Comparison of ENCODE assay signal across 8 mouse cellular contexts in the genomic region with DNA sequence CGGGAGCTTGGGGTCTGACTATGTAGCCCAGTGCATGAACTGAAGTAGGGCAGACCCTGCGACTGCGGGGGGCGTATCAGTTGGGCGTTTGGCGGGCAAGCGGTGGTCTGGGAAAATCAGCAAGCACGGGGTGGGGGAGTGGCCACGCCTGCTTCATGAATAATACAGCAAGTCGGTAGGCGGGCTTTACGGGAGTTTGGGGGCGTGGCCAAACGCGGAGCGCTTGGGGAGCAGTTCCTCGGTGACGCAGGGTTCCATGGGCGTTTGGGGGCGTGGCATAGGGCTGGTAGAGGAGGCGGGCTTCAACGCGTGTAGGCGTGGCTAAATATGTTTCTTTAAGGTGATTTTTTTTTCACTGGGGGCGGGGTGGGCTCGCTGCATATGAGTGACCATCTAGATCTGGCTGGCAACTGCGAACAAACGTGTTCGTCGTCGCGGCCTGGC. TPM values are rescaled to one million over a fixed set of nuclear protein-coding genes. Genes with fewer than 3 reads are reported as not detected.
DNase-seq lines count a peak whose midpoint lies in the region; ATAC-seq lines count a peak whose summit lies in the region.

No protein-coding gene starts in this region.

- peak overlapping the region; percentile 91 for H3K27ac ChIP-seq in hindbrain, embryonic 11.5 days (ENCODE audit: low read depth, low read length)

- peak; percentile 81 for ATAC-seq in hindbrain, embryonic 11.5 days (ENCODE audit: low FRiP score)

- 0% methylated on average over 32 of the region's 32 CpGs for WGBS in hindbrain, embryonic 11.5 days

- peaks cover 5% of the 10 kb centered on the region; the same call in 1 of the 2 replicates for H3K4me1 ChIP-seq in hindbrain, embryonic 11.5 days (replicated peaks; ENCODE audit: control insufficient read depth, insufficient read depth, low read length)

- H3K9me3 ChIP-seq in hindbrain, embryonic 11.5 days (ENCODE audit: control insufficient read depth, low read length), result no peaks in the 10 kb centered on the region

- H3K4me3 ChIP-seq in hindbrain, embryonic 11.5 days (ENCODE audit: low read depth, low read length), result peak overlapping the region; percentile 81

- H3K4me2 ChIP-seq in hindbrain, embryonic 11.5 days (replicated peaks; ENCODE audit: low read depth, low read length), result peak overlapping the region; percentile 91

- peak; percentile 99 for DNase-seq in Muller cell, postnatal 12 days (ENCODE audit: inconsistent ontology term)
- DNase-seq in cerebellum, adult 9-11 months, result peak; percentile 99
- DNase-seq in frontal cortex, adult 2 months (ENCODE audit: extremely low spot score in 1 of 2, low spot score in 1 of 2), result peak; percentile 99 to 100
- peak; percentile 100 for DNase-seq in hindbrain, embryonic 11.5 days (ENCODE audit: low spot score)
- peak; percentile 100 for DNase-seq in layer of hippocampus, postnatal 10 days (ENCODE audit: low spot score in 2 of 2)
- peak; percentile 100 for DNase-seq in lung, postnatal 25 days (ENCODE audit: low spot score)
- DNase-seq in retina, embryonic 14.5 days (ENCODE audit: low spot score), result peak; percentile 100
- peak; percentile 100 for DNase-seq in thymus, postnatal 4 days

- H3K36me3 ChIP-seq in hindbrain, embryonic 11.5 days (ENCODE audit: control insufficient read depth, insufficient read depth, low read length), result peaks cover under 1% of the 10 kb centered on the region; the same call in 1 of the 2 replicates

- H3K9ac ChIP-seq in hindbrain, embryonic 11.5 days (ENCODE audit: low read depth, low read length), result peak overlapping the region; percentile 43; the same call in 1 of the 2 replicates

- no peaks in the 10 kb centered on the region for H3K27me3 ChIP-seq in hindbrain, embryonic 11.5 days (ENCODE audit: control insufficient read depth, insufficient read depth, low read length)

RNA-seq across cellular contexts. Expression of a gene that starts 0.6 kb away (rescaled TPM):
- polyA plus RNA-seq in frontal cortex, adult 2 months (2012; rRNA removed), result 25.1 and 25.6 TPM in 2 replicates
- polyA plus RNA-seq in hindbrain, embryonic 11.5 days (2014; fragmentation: Nextera tagmentation; extraction: Ambion mirVana), result 15.4 and 16.5 TPM in 2 replicates
- total RNA-seq in layer of hippocampus, postnatal 10 days (2021), result 10 to 100 TPM; 15.8 to 16.4 TPM

RNA-seq across cellular contexts. Expression of a gene that starts 10.9 kb away (rescaled TPM):
- polyA plus RNA-seq in frontal cortex, adult 2 months (2012; rRNA removed), result 60.6 and 61.4 TPM in 2 replicates
- 48.3 and 52.6 TPM in 2 replicates for polyA plus RNA-seq in hindbrain, embryonic 11.5 days (2014; fragmentation: Nextera tagmentation; extraction: Ambion mirVana)
- 10 to 100 TPM; 33.1 to 35.3 TPM for total RNA-seq in layer of hippocampus, postnatal 10 days (2021)

RNA-seq across cellular contexts. Expression of a gene that starts 11.1 kb away (rescaled TPM):
- polyA plus RNA-seq in frontal cortex, adult 2 months (2012; rRNA removed), result 560 and 609 TPM in 2 replicates
- polyA plus RNA-seq in hindbrain, embryonic 11.5 days (2014; fragmentation: Nextera tagmentation; extraction: Ambion mirVana), result 226 and 243 TPM in 2 replicates
- 100 to 1,000 TPM; 337 to 361 TPM for total RNA-seq in layer of hippocampus, postnatal 10 days (2021)

RNA-seq across cellular contexts. Expression of a gene that starts 28.1 kb away (rescaled TPM):
- 901 and 1,108 TPM in 2 replicates for polyA plus RNA-seq in frontal cortex, adult 2 months (2012; rRNA removed)
- polyA plus RNA-seq in hindbrain, embryonic 11.5 days (2014; fragmentation: Nextera tagmentation; extraction: Ambion mirVana), result 814 and 839 TPM in 2 replicates
- 1,000 to 10,000 TPM in 1 of 2 experiments, 100 to 1,000 TPM in 1; 916 to 1,148 TPM for total RNA-seq in layer of hippocampus, postnatal 10 days (2021)

RNA-seq across cellular contexts. Expression of a gene that starts 32.1 kb away (rescaled TPM):
- polyA plus RNA-seq in frontal cortex, adult 2 months (2012; rRNA removed), result 197 and 210 TPM in 2 replicates
- polyA plus RNA-seq in hindbrain, embryonic 11.5 days (2014; fragmentation: Nextera tagmentation; extraction: Ambion mirVana), result 129 and 136 TPM in 2 replicates
- total RNA-seq in layer of hippocampus, postnatal 10 days (2021), result 100 to 1,000 TPM in 1 of 2 experiments, 10 to 100 TPM in 1; 97.8 to 106 TPM

Comparison
In these comparisons a context has a peak if more than half of its experiments do, and no peak if none do; other contexts are left out.
1. Peak in every context shown above with its lines: DNase-seq, ATAC-seq, H3K4me3 ChIP-seq and H3K27ac ChIP-seq.